In the genomic region with DNA sequence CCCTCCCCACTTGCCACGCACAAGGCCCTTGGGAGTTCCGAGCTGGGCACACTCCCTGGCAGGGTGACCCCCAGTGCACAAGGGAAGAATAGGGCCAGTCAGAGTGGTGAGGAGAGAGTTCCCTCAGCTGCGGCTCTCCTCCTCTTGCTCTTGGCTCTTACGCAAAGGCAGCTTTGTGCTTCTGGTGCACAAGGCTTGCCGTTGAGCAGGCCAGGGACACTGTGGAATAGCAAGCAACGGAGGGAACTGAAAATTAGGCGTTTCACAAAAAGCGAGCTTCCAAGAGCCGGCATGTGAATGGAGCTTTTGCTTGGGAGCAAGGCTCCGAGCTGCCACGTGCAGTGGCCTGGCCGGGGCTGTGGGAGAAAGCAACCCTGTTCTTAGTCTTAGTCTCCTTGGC, we compare ENCODE assay signal across 13 mouse cellular contexts. TPM values are rescaled to one million over a fixed set of nuclear protein-coding genes. Genes with fewer than 3 reads are reported as not detected.
A peak's percentile ranks its signal among the peaks of the same experiment; 100 is the strongest.
DNase-seq lines count a peak whose midpoint lies in the region; ATAC-seq lines count a peak whose summit lies in the region.
"Had no signal": no experiment of that assay in that cellular context is flagged by ENCODE, and none has a peak within 500 bp of the region (broad histone marks: within the 10 kb centered on the region; RNA-seq: fewer than 3 reads in every experiment).

No protein-coding gene starts in this region.

- H3K27me3 ChIP-seq in midbrain, embryonic 16.5 days (ENCODE audit: control insufficient read depth, insufficient read depth, low read depth, low read length) = no peaks in the 10 kb centered on the region
- no peaks in the 10 kb centered on the region for H3K27me3 ChIP-seq in midbrain, embryonic 13.5 days

- H3K4me1 ChIP-seq in midbrain, embryonic 16.5 days (ENCODE audit: control insufficient read depth, insufficient read depth, low read length) = peaks cover 13% of the 10 kb centered on the region
- H3K4me1 ChIP-seq in midbrain, embryonic 13.5 days (replicated peaks) = peaks cover 16% of the 10 kb centered on the region

- WGBS in midbrain, embryonic 16.5 days = 80% methylated on average over 12 of the region's 12 CpGs
- 86% methylated on average over 12 of the region's 12 CpGs for WGBS in midbrain, embryonic 13.5 days

- intact Hi-C loops in left cerebral cortex, postnatal 14 days (cut with DNase I) = no loop called here
- intact Hi-C loops in gastrocnemius, postnatal 36 days (cut with DNase I) = no loop called here

- DNase-seq in cerebellum, adult 11-12 months = peak; percentile 63
- no peak for DNase-seq in cerebellum, adult 9-10 months
- DNase-seq in left cerebral cortex, postnatal 14 days (ENCODE audit: low spot score in 2 of 2) = peak; percentile 66 to 83
- peak; percentile 85 for DNase-seq in telencephalon, adult 2 months (ENCODE audit: low read depth, low spot score)
- no peak for DNase-seq in gastrocnemius, postnatal 36 days
- DNase-seq in kidney, postnatal 36 days = no peak
- DNase-seq: liver; thymus, postnatal 14 days had no signal

- H3K36me3 ChIP-seq in midbrain, embryonic 16.5 days (ENCODE audit: control insufficient read depth, insufficient read depth, low read length) = no peaks in the 10 kb centered on the region
- H3K36me3 ChIP-seq in midbrain, embryonic 13.5 days = no peaks in the 10 kb centered on the region
- H3K36me3 ChIP-seq: G1E; heart, embryonic 12.5 days had no signal

- peak; percentile 39; the same call in 1 of the 2 replicates for ATAC-seq in midbrain, embryonic 16.5 days
- no peak for ATAC-seq in midbrain, embryonic 13.5 days
- ATAC-seq: intestine, embryonic 16.5 days had no signal

- no peak overlapping the region for H3K4me2 ChIP-seq in midbrain, embryonic 16.5 days (ENCODE audit: low read length)
- H3K4me2 ChIP-seq in midbrain, embryonic 13.5 days (replicated peaks) = no peak overlapping the region
- H3K4me2 ChIP-seq: heart, embryonic 12.5 days had no signal

- no peak overlapping the region for H3K27ac ChIP-seq in midbrain, embryonic 16.5 days (ENCODE audit: low read length)
- no peak overlapping the region for H3K27ac ChIP-seq in midbrain, embryonic 13.5 days

- H3K9ac ChIP-seq in midbrain, embryonic 16.5 days (ENCODE audit: low read depth, low read length) = no peak overlapping the region
- H3K9ac ChIP-seq in midbrain, embryonic 13.5 days (replicated peaks) = no peak overlapping the region
- H3K9ac ChIP-seq: heart, embryonic 12.5 days had no signal

- H3K4me3 ChIP-seq in midbrain, embryonic 16.5 days (ENCODE audit: low read depth, low read length) = no peak overlapping the region
- H3K4me3 ChIP-seq in midbrain, embryonic 13.5 days (replicated peaks) = no peak overlapping the region
- H3K4me3 ChIP-seq: heart, embryonic 12.5 days had no signal

- H3K9me3 ChIP-seq in midbrain, embryonic 16.5 days (replicated peaks; ENCODE audit: control insufficient read depth, low read length, poor library complexity, severe bottlenecking) = no peaks in the 10 kb centered on the region
- H3K9me3 ChIP-seq in midbrain, embryonic 13.5 days = no peaks in the 10 kb centered on the region
- H3K9me3 ChIP-seq: heart, embryonic 12.5 days had no signal

RNA-seq across cellular contexts. Expression of a gene that starts 40.2 kb away (rescaled TPM):
- polyA plus RNA-seq in midbrain, embryonic 16.5 days (2015; fragmentation: Nextera tagmentation; extraction: Ambion mirVana) = 83.1 and 86.1 TPM in 2 replicates
- polyA plus RNA-seq in midbrain, embryonic 13.5 days (2015; fragmentation: Nextera tagmentation; extraction: Ambion mirVana) = 37.8 and 39.6 TPM in 2 replicates
- 100 to 1,000 TPM; 144 to 146 TPM for total RNA-seq in left cerebral cortex, postnatal 14 days (2021)
- total RNA-seq in gastrocnemius, postnatal 36 days (2021) = not detected
- polyA plus RNA-seq: G1E had no signal

Comparison
In these comparisons a context has a peak if more than half of its experiments do, and no peak if none do; other contexts are left out.
1. DNase-seq: peak in cerebellum, adult 11-12 months (single experiment), left cerebral cortex, postnatal 14 days (2 of 2) and telencephalon, adult 2 months (single experiment); none in cerebellum, adult 9-10 months (single experiment), gastrocnemius, postnatal 36 days (0 of 2) and kidney, postnatal 36 days (0 of 2).
2. RNA of a gene that starts 40.2 kb away (total RNA-seq): 144 to 146 TPM in left cerebral cortex, postnatal 14 days; not detected in gastrocnemius, postnatal 36 days; every median in the first group is over 100 times any median in the second.